Mouse (Mus musculus) embryonic facial prominence, embryonic 15.5 days (tissue): Measurements from ENCODE around the gene Vps8. TPM values are rescaled to one million over a fixed set of nuclear protein-coding genes. Genes with fewer than 3 reads are reported as not detected.

Experiments used
- ATAC-seq: fragments of 200-750 bp; cut with Nextera tagmentation; 2 replicates; pipeline ENCODE4 v1.8.0; 2017; ENCODE audit warnings: low read depth, moderate TSS enrichment; ENCODE audit not compliant: insufficient number of reproducible peaks, low FRiP score, low TSS enrichment
- H3K27ac ChIP-seq: fragments of 300-500 bp; sonication (generic); replicated peaks from 2 replicates; pipeline ENCODE4 v1.5.1; 2015; ENCODE audit warnings: mild to moderate bottlenecking, inconsistent platforms
- H3K27me3 ChIP-seq: fragments of 300-500 bp; sonication (generic); 2 replicates; pipeline ENCODE4 v1.6.1; 2015; ENCODE audit warnings: inconsistent platforms
- H3K36me3 ChIP-seq: fragments of 300-500 bp; sonication (generic); 2 replicates; pipeline ENCODE4 v1.6.1; 2015; ENCODE audit warnings: mild to moderate bottlenecking, inconsistent platforms
- H3K4me1 ChIP-seq: fragments of 300-500 bp; sonication (generic); 2 replicates; pipeline ENCODE4 v1.6.1; 2015; ENCODE audit warnings: inconsistent platforms
- H3K4me2 ChIP-seq: fragments of 300-500 bp; sonication (generic); replicated peaks from 2 replicates; pipeline ENCODE4 v1.6.1; 2015; ENCODE audit warnings: mild to moderate bottlenecking, inconsistent platforms
- H3K4me3 ChIP-seq: fragments of 300-500 bp; sonication (generic); replicated peaks from 2 replicates; pipeline ENCODE4 v1.5.1; 2015; ENCODE audit warnings: mild to moderate bottlenecking, inconsistent platforms
- H3K9ac ChIP-seq: fragments of 300-500 bp; sonication (generic); 2 replicates; pipeline ENCODE4 v1.6.1; 2015; ENCODE audit warnings: inconsistent platforms
- H3K9me3 ChIP-seq: fragments of 300-500 bp; sonication (generic); replicated peaks from 2 replicates; pipeline ENCODE4 v1.6.1; 2016; ENCODE audit warnings: inconsistent platforms
- WGBS: fragments of 180-500 bp; shearing (Covaris S2); methylation state at CpG from one replicate; pipeline ENCODE4 v1.1.7; 2015; 5-methylcytosine and 5-hydroxymethylcytosine counted together
- polyA plus RNA-seq: library from polyadenylated mRNA; unstranded; fragments of >200 nt; fragmentation: Nextera tagmentation; extraction: Ambion mirVana; gene quantifications from 2 replicates; pipeline ENCODE4 v1.2.1, GENCODE M21; 2015

Vps8 gene
- polyA plus RNA-seq, 1 experiment from 2014 or later, result 15.7 TPM

- 20% methylated on average over 13 of the region's 13 CpGs for WGBS
- H3K4me2 ChIP-seq, result peak overlapping the region; percentile 12; the same call in 1 of the 2 replicates
- H3K9ac ChIP-seq, result no peak overlapping the region
- no peaks in the 10 kb centered on the region for H3K36me3 ChIP-seq
- no peak overlapping the region for H3K4me3 ChIP-seq
- H3K27ac ChIP-seq, result no peak overlapping the region; the same call in 1 of the 2 replicates
- H3K27me3 ChIP-seq, result no peaks in the 10 kb centered on the region
- peaks cover 8% of the 10 kb centered on the region for H3K4me1 ChIP-seq
- peak; percentile 43; the same call in 1 of the 2 replicates for ATAC-seq
- no peaks in the 10 kb centered on the region for H3K9me3 ChIP-seq
Measured at GRCm38 (mm10) chr16:21628061-21628591, 205.2 kb downstream of the Vps8 start.

- H3K4me2 ChIP-seq, result no peak overlapping the region
- WGBS, result 85% methylated on average over 4 of the region's 4 CpGs
- no peak for ATAC-seq
- no peaks in the 10 kb centered on the region for H3K36me3 ChIP-seq
- H3K9me3 ChIP-seq, result no peaks in the 10 kb centered on the region
- H3K9ac ChIP-seq, result no peak overlapping the region
- peaks cover 8% of the 10 kb centered on the region for H3K4me1 ChIP-seq
- no peaks in the 10 kb centered on the region for H3K27me3 ChIP-seq
- no peak overlapping the region for H3K4me3 ChIP-seq
- no peak overlapping the region for H3K27ac ChIP-seq
Measured at GRCm38 (mm10) chr16:21630614-21631013, 207.7 kb downstream of the Vps8 start.

- no peak overlapping the region for H3K4me3 ChIP-seq
- no peaks in the 10 kb centered on the region for H3K36me3 ChIP-seq
- H3K9ac ChIP-seq, result no peak overlapping the region
- peaks cover 8% of the 10 kb centered on the region for H3K4me1 ChIP-seq
- WGBS, result 67% methylated on average over 4 of the region's 4 CpGs
- ATAC-seq, result no peak
- H3K27ac ChIP-seq, result no peak overlapping the region
- no peaks in the 10 kb centered on the region for H3K9me3 ChIP-seq
- H3K4me2 ChIP-seq, result no peak overlapping the region
- H3K27me3 ChIP-seq, result no peaks in the 10 kb centered on the region
Measured at GRCm38 (mm10) chr16:21631815-21632222, 208.9 kb downstream of the Vps8 start.

GRCm38 (mm10) chr16:21634460-21634859 lies 211.5 kb downstream of the Vps8 start:
- H3K9me3 ChIP-seq, result no peaks in the 10 kb centered on the region
- no peak overlapping the region for H3K4me2 ChIP-seq
- H3K27ac ChIP-seq, result no peak overlapping the region
- H3K27me3 ChIP-seq, result no peaks in the 10 kb centered on the region
- no peaks in the 10 kb centered on the region for H3K4me1 ChIP-seq
- H3K4me3 ChIP-seq, result no peak overlapping the region
- no peak overlapping the region for H3K9ac ChIP-seq
- no peak for ATAC-seq
- no peaks in the 10 kb centered on the region for H3K36me3 ChIP-seq

GRCm38 (mm10) chr16:21636156-21636853 lies 213.4 kb downstream of the Vps8 start:
- no peaks in the 10 kb centered on the region for H3K9me3 ChIP-seq
- no peak overlapping the region for H3K27ac ChIP-seq
- H3K4me3 ChIP-seq, result no peak overlapping the region
- H3K27me3 ChIP-seq, result no peaks in the 10 kb centered on the region
- H3K4me1 ChIP-seq, result no peaks in the 10 kb centered on the region
- H3K4me2 ChIP-seq, result no peak overlapping the region
- H3K36me3 ChIP-seq, result no peaks in the 10 kb centered on the region
- 79% methylated on average over 5 of the region's 5 CpGs for WGBS
- H3K9ac ChIP-seq, result no peak overlapping the region
- no peak for ATAC-seq

- Histone ChIP-seq H3K36me3 (no peaks in the 10 kb centered on the region), H3K9ac (no peak overlapping the region), H3K27ac (no peak overlapping the region), H3K9me3 (no peaks in the 10 kb centered on the region), H3K4me3 (no peak overlapping the region), H3K4me1 (no peaks in the 10 kb centered on the region), H3K27me3 (no peaks in the 10 kb centered on the region), H3K4me2 (no peak overlapping the region)
- 82% methylated on average over 11 of the region's 11 CpGs for WGBS
- no peak for ATAC-seq
Measured at GRCm38 (mm10) chr16:21637201-21637819, 214.4 kb downstream of the Vps8 start.

GRCm38 (mm10) chr16:21640766-21641499 lies 218.0 kb downstream of the Vps8 start:
- Histone ChIP-seq H3K4me3 (no peak overlapping the region), H3K4me2 (no peak overlapping the region), H3K27ac (no peak overlapping the region), H3K4me1 (peaks cover 18% of the 10 kb centered on the region), H3K9ac (no peak overlapping the region), H3K27me3 (no peaks in the 10 kb centered on the region), H3K36me3 (no peaks in the 10 kb centered on the region), H3K9me3 (no peaks in the 10 kb centered on the region)
- 67% methylated on average over 7 of the region's 7 CpGs for WGBS
- ATAC-seq, result no peak

- peaks cover 18% of the 10 kb centered on the region for H3K4me1 ChIP-seq
- H3K4me3 ChIP-seq, result no peak overlapping the region
- 78% methylated on average over 3 of the region's 3 CpGs for WGBS
- H3K27me3 ChIP-seq, result no peaks in the 10 kb centered on the region
- ATAC-seq, result no peak
- H3K9ac ChIP-seq, result no peak overlapping the region
- no peaks in the 10 kb centered on the region for H3K9me3 ChIP-seq
- no peak overlapping the region for H3K4me2 ChIP-seq
- no peak overlapping the region for H3K27ac ChIP-seq
- no peaks in the 10 kb centered on the region for H3K36me3 ChIP-seq
Measured at GRCm38 (mm10) chr16:21641944-21642343, 219.0 kb downstream of the Vps8 start.

GRCm38 (mm10) chr16:21642906-21643305 lies 220.0 kb downstream of the Vps8 start:
- 90% methylated on average over 5 of the region's 5 CpGs for WGBS
- Histone ChIP-seq H3K4me2 (no peak overlapping the region), H3K36me3 (no peaks in the 10 kb centered on the region), H3K4me3 (no peak overlapping the region), H3K4me1 (peaks cover 18% of the 10 kb centered on the region), H3K27ac (no peak overlapping the region), H3K9ac (no peak overlapping the region), H3K27me3 (no peaks in the 10 kb centered on the region), H3K9me3 (no peaks in the 10 kb centered on the region)
- ATAC-seq, result no peak

GRCm38 (mm10) chr16:21643621-21644041 lies 220.7 kb downstream of the Vps8 start:
- ATAC-seq, result peak; percentile 36; the same call in 1 of the 2 replicates
- H3K27ac ChIP-seq, result peak overlapping the region; percentile 77
- WGBS, result 62% methylated on average over 2 of the region's 2 CpGs
- H3K9me3 ChIP-seq, result no peaks in the 10 kb centered on the region
- no peak overlapping the region for H3K4me3 ChIP-seq
- H3K9ac ChIP-seq, result no peak overlapping the region
- peak overlapping the region; percentile 25; the same call in 1 of the 2 replicates for H3K4me2 ChIP-seq
- peaks cover 18% of the 10 kb centered on the region for H3K4me1 ChIP-seq
- H3K36me3 ChIP-seq, result no peaks in the 10 kb centered on the region
- H3K27me3 ChIP-seq, result no peaks in the 10 kb centered on the region

GRCm38 (mm10) chr16:21644066-21644561 lies 221.2 kb downstream of the Vps8 start:
- WGBS, result 36% methylated on average over 17 of the region's 17 CpGs
- H3K4me1 ChIP-seq, result peaks cover 18% of the 10 kb centered on the region
- H3K4me2 ChIP-seq, result peak overlapping the region; percentile 25; the same call in 1 of the 2 replicates
- peak; percentile 59 for ATAC-seq
- H3K9ac ChIP-seq, result no peak overlapping the region
- H3K27ac ChIP-seq, result peak overlapping the region; percentile 77
- H3K36me3 ChIP-seq, result no peaks in the 10 kb centered on the region
- H3K9me3 ChIP-seq, result no peaks in the 10 kb centered on the region
- no peaks in the 10 kb centered on the region for H3K27me3 ChIP-seq
- H3K4me3 ChIP-seq, result no peak overlapping the region
